Mouse (Mus musculus) heart, adult 2 months (tissue): ENCODE measurements around the gene Sh3d19.

Experiments used
- CTCF ChIP-seq: fragments of 200-600 bp; IDR thresholded peaks from 2 replicates; pipeline ENCODE4 v1.8.1; 2022; ENCODE audit warnings: antibody characterized with exemption, mild to moderate bottlenecking, moderate library complexity
- EP300 ChIP-seq: fragments of 200-500 bp; IDR thresholded peaks from 2 replicates; pipeline ENCODE4 v1.6.1; 2011; ENCODE audit warnings: low read depth, low read length, control low read depth; ENCODE audit not compliant: insufficient read depth
- POLR2A ChIP-seq: fragments of 200-500 bp; IDR thresholded peaks from 2 replicates; pipeline ENCODE4 v1.6.1; 2011; ENCODE audit warnings: mild to moderate bottlenecking, low read depth, low read length, control low read depth; ENCODE audit not compliant: insufficient read depth

DNA sequence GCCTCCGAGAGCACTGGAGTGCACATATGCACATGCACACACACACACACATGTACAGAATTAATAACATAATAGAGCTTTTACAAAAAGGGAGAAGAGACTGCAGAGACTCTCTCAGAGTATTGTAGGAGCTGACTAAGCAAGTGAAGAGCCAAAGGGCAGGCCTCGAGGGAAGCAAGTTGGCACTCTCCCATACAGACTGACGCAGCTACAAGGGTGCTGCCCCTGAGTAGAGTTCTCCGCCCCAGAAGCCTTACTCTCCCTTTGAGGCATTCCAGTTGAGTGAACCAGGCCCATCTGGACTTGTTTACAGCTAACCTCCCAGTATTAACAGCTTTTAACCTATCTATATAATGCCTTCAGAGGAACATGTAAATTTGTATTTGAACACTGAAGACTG is 85.8 kb downstream of the Sh3d19 start:
- no peak for TF ChIP-seq POLR2A
- TF ChIP-seq CTCF = no peak
- no peak for TF ChIP-seq EP300
